Mouse (Mus musculus): ENCODE measurements around the gene 4930550L24Rik.

4930550L24Rik gene

GRCm38 (mm10) chrX:58909060-58909459, at the start of gene 4930550L24Rik:
Gene 4930550L24Rik (plus strand): TSS chrX:58909360.
- no peak for ATAC-seq (ENCODE audit: insufficient number of reproducible peaks, low FRiP score, low TSS enrichment)

GRCm38 (mm10) chrX:58900753-58901152, 8.4 kb upstream of the 4930550L24Rik start:
- no peak for ATAC-seq (ENCODE audit: insufficient number of reproducible peaks, low FRiP score, low TSS enrichment)

DNA sequence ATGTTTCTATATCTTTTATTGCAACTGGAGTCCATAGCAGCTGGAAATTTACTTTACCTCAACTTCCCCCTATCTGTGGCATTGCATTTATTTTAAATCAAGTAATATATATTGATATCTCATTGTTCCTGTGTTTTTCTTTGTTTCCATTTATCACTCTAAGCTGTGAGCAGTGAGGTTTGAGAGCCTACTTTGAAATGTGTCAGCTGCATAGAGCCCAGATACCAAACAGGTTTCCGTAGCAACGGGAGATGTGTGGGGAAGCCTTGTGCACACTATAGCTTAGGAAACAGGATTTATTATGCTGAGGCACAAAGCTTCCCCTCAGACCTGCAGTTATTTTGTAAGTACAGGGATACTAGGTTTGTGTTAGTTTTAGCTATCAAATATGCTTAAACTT, 58.8 kb downstream of the 4930550L24Rik start:
- no peak for ATAC-seq (ENCODE audit: insufficient number of reproducible peaks, low FRiP score, low TSS enrichment)
